Mouse (Mus musculus): ENCODE results near the gene B230118H07Rik. TPM values are rescaled to one million over a fixed set of nuclear protein-coding genes. Genes with fewer than 3 reads are reported as not detected.

The B230118H07Rik gene
- polyA plus RNA-seq, 2 experiments from 2014 or later: 2.4 to 2.5 TPM

GRCm38 (mm10) chr2:101519928-101520327, 129.4 kb downstream of the B230118H07Rik start:
- ATAC-seq: no peak

Other genes starting within 250 kb of the B230118H07Rik start
- not detected for gene Rag2, start 24.8 kb downstream of the B230118H07Rik start, polyA plus RNA-seq (2017; shearing (Covaris generic))
- gene Rag1, start within 50 bp of the B230118H07Rik start, polyA plus RNA-seq (2017; shearing (Covaris generic)): not detected
- gene Traf6, start 28.9 kb upstream of the B230118H07Rik start, polyA plus RNA-seq (2017; shearing (Covaris generic)): 10 to 100 TPM; 14.1 to 14.8 TPM
- gene Prr5l, start 233.5 kb upstream of the B230118H07Rik start, polyA plus RNA-seq (2017; shearing (Covaris generic)): 1 to 10 TPM in 1 of 2 experiments, under 1 TPM in 1; 0.78 to 1.2 TPM
- 10 to 100 TPM; 20.6 to 20.8 TPM for gene Commd9, start 236.7 kb upstream of the B230118H07Rik start, polyA plus RNA-seq (2017; shearing (Covaris generic))